Mouse (Mus musculus) G1E (cell line): ENCODE measurements around the gene Casc3.

Source experiments
- CTCF ChIP-seq: IDR thresholded peaks from 2 replicates; pipeline ENCODE4 v1.5.1; 2012; ENCODE audit warnings: low read depth, low read length, inconsistent platforms, mixed read lengths
- GATA1 ChIP-seq: IDR thresholded peaks from 2 replicates; pipeline ENCODE4 v1.6.1; 2012; ENCODE audit warnings: borderline replicate concordance, low read length, inconsistent platforms, mixed read lengths
- GATA2 ChIP-seq: IDR thresholded peaks from 2 replicates; pipeline ENCODE4 v1.6.1; 2012; ENCODE audit warnings: low read depth, low read length, inconsistent platforms, borderline replicate concordance

- no peak for TF ChIP-seq CTCF
- TF ChIP-seq GATA1 = no peak
- no peak for TF ChIP-seq GATA2
These were observed 21.4 kb upstream of the Casc3 start for GRCm38 (mm10) chr11:98783236-98783696.
